1 mouse cellular context compared by ENCODE assay signal in the genomic region with DNA sequence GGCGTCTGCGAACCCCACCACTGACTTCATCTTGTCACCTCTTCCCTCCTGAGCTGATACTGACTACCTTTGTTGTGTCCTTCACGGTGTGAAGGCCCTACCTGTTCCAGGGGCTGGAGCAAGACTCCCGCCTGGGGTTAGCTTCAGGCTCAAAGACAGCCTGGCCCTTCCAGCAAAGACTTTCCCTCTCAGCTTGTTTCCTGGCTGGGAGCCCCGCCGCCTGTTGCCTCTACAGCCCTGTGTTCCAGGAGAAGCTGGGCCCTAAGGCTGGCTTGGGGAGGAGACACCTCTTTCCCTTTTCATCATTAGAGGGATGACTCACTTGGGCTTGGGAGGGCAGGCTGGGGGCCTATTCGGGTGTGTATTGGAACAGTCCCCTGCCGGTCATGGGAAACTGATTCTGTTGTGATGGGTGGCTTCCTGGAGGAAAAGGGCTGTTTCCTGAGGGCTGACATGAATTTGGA.
TF ChIP-seq lines count a peak whose summit lies in the region.

No protein-coding gene starts in this region.

TF ChIP-seq in MEL, 35 proteins besides CTCF, POLR2A, EP300 and RAD21 (continued from another document):
- TF ChIP-seq BHLHE40 (IDR thresholded peaks at IDR 0.05; ENCODE audit: borderline replicate concordance, low read depth, low read length), result no peak
- TF ChIP-seq TCF12 (IDR thresholded peaks at IDR 0.05; ENCODE audit: low read depth, low read length), result no peak
- TF ChIP-seq MAZ (IDR thresholded peaks at IDR 0.05; ENCODE audit: low read depth, low read length), result no peak
- no peak for TF ChIP-seq HCFC1 (IDR thresholded peaks at IDR 0.05; ENCODE audit: low read depth, low read length)
- TF ChIP-seq CHD1 (IDR thresholded peaks at IDR 0.05; ENCODE audit: low read depth, low read length), result no peak
- TF ChIP-seq UBTF (IDR thresholded peaks at IDR 0.05; ENCODE audit: borderline replicate concordance, insufficient read depth, low read depth, low read length), result no peak
- no peak for TF ChIP-seq JUND (IDR thresholded peaks at IDR 0.05; ENCODE audit: low read depth, low read length)
- TF ChIP-seq GATA1 (IDR thresholded peaks at IDR 0.05; ENCODE audit: low read depth, low read length), result no peak
- no peak for TF ChIP-seq ZNF384 (IDR thresholded peaks at IDR 0.05; ENCODE audit: low read depth, low read length)
- TF ChIP-seq MAX (IDR thresholded peaks at IDR 0.05; ENCODE audit: low read length), result no peak
- TF ChIP-seq POLR2AphosphoS2 (IDR thresholded peaks at IDR 0.05; ENCODE audit: low read length), result no peak
- TF ChIP-seq NELFE (IDR thresholded peaks at IDR 0.05; ENCODE audit: low read depth, low read length), result no peak
- no peak for TF ChIP-seq TBP (IDR thresholded peaks at IDR 0.05; ENCODE audit: low read depth, low read length)
- TF ChIP-seq ETS1 (IDR thresholded peaks at IDR 0.05; ENCODE audit: low read depth, low read length), result no peak
